Mouse (Mus musculus) mature B cell (primary cell): ENCODE data around the gene Dusp16.

ENCODE experiments used
- in situ Hi-C: fragments of 300-500 bp; cut with MboI; formaldehyde crosslinking; loops from 2 replicates; pipeline ENCODE4 v1.14.3; 2019

Dusp16 gene

GRCm38 (mm10) chr6:134733800-134734221 is 58.6 kb downstream of the Dusp16 start:
- in situ Hi-C loops, result no loop called here

- in situ Hi-C loops, result no loop called here
Measured at GRCm38 (mm10) chr6:134732813-134733212, 59.6 kb downstream of the Dusp16 start.

- in situ Hi-C loops, result no loop called here
Measured at GRCm38 (mm10) chr6:134730978-134731377, 61.4 kb downstream of the Dusp16 start.

- in situ Hi-C loops, result no loop called here
Measured at GRCm38 (mm10) chr6:134725406-134725805, 67.0 kb downstream of the Dusp16 start.

- in situ Hi-C loops, result no loop called here
Measured at GRCm38 (mm10) chr6:134723833-134724553, 68.4 kb downstream of the Dusp16 start.

- in situ Hi-C loops, result no loop called here
Measured at GRCm38 (mm10) chr6:134723326-134723725, 69.1 kb downstream of the Dusp16 start.

GRCm38 (mm10) chr6:134722906-134723305 is 69.5 kb downstream of the Dusp16 start:
- in situ Hi-C loops, result no loop called here

GRCm38 (mm10) chr6:134721729-134722269 is 70.6 kb downstream of the Dusp16 start:
- in situ Hi-C loops, result no loop called here

GRCm38 (mm10) chr6:134720150-134720549 is 72.3 kb downstream of the Dusp16 start:
- in situ Hi-C loops, result no loop called here

- in situ Hi-C loops, result no loop called here
Measured at GRCm38 (mm10) chr6:134719156-134719555, 73.3 kb downstream of the Dusp16 start.

- in situ Hi-C loops, result no loop called here
Measured at GRCm38 (mm10) chr6:134718668-134719065, 73.8 kb downstream of the Dusp16 start.

- in situ Hi-C loops, result no loop called here
Measured at GRCm38 (mm10) chr6:134717886-134718667, 74.3 kb downstream of the Dusp16 start.

GRCm38 (mm10) chr6:134716168-134716587 is 76.2 kb downstream of the Dusp16 start:
- in situ Hi-C loops, result no loop called here

- in situ Hi-C loops, result no loop called here
Measured at GRCm38 (mm10) chr6:134713897-134714296, 78.5 kb downstream of the Dusp16 start.

GRCm38 (mm10) chr6:134713321-134713720 is 79.1 kb downstream of the Dusp16 start:
- in situ Hi-C loops, result no loop called here

GRCm38 (mm10) chr6:134710020-134710419 is 82.4 kb downstream of the Dusp16 start:
- in situ Hi-C loops, result no loop called here

- in situ Hi-C loops, result no loop called here
Measured at GRCm38 (mm10) chr6:134706467-134706866, 86.0 kb downstream of the Dusp16 start.

- in situ Hi-C loops, result no loop called here
Measured at GRCm38 (mm10) chr6:134703053-134703690, 89.3 kb downstream of the Dusp16 start.

GRCm38 (mm10) chr6:134702184-134702583 is 90.2 kb downstream of the Dusp16 start:
- in situ Hi-C loops, result no loop called here

- in situ Hi-C loops, result no loop called here
Measured at GRCm38 (mm10) chr6:134701211-134701602, 91.2 kb downstream of the Dusp16 start.

GRCm38 (mm10) chr6:134700451-134701210 is 91.8 kb downstream of the Dusp16 start:
- in situ Hi-C loops, result no loop called here

GRCm38 (mm10) chr6:134698243-134698642 is 94.2 kb downstream of the Dusp16 start:
- in situ Hi-C loops, result no loop called here
